ENCODE assay signal across 15 mouse cellular contexts in genomic region chr1:156626729-156627128, GRCm38 (mm10). TPM values are rescaled to one million over a fixed set of nuclear protein-coding genes. Genes with fewer than 3 reads are reported as not detected.
DNase-seq lines count a peak whose midpoint lies in the region; ATAC-seq and TF ChIP-seq lines count a peak whose summit lies in the region.
"Had no signal": no experiment of that assay in that cellular context is flagged by ENCODE, and none has a peak within 500 bp of the region (broad histone marks: within the 10 kb centered on the region; RNA-seq: fewer than 3 reads in every experiment).

No protein-coding gene starts in this region.

- no peaks in the 10 kb centered on the region for H3K4me1 ChIP-seq in forebrain, embryonic 11.5 days (replicated peaks; ENCODE audit: control insufficient read depth, insufficient read depth, low read length)
- no peaks in the 10 kb centered on the region for H3K4me1 ChIP-seq in forebrain, embryonic 15.5 days
- no peaks in the 10 kb centered on the region for H3K4me1 ChIP-seq in liver, embryonic 14.5 days (replicated peaks; ENCODE audit: control insufficient read depth in 2 of 2, insufficient read depth in 2 of 2, low read length in 1 of 2)
- H3K4me1 ChIP-seq in liver, embryonic 12.5 days: 0 out of 2 replicates have a peak, but pooled peaks cover 7% of the 10 kb centered on the region
- peaks cover 8 to 13% of the 10 kb centered on the region in 2 experiments for H3K4me1 ChIP-seq in CH12.LX (ENCODE audit: control insufficient read depth in 1 of 2, insufficient read depth in 2 of 2)
- H3K4me1 ChIP-seq: hindbrain, embryonic 10.5 days; kidney, embryonic 15.5 days had no signal

- no peak for TF ChIP-seq EP300 in liver, embryonic 14.5 days (IDR thresholded peaks at IDR 0.05; ENCODE audit: low read depth)
- no peak for TF ChIP-seq EP300 in CH12.LX (IDR thresholded peaks at IDR 0.05; ENCODE audit: low read length)

- no peak; the same call in none of the 2 replicates for TF ChIP-seq RAD21 in CH12.LX (IDR thresholded peaks at IDR 0.05; ENCODE audit: low read depth, low read length)

- no peaks in the 10 kb centered on the region for H3K9me3 ChIP-seq in forebrain, embryonic 11.5 days (ENCODE audit: control insufficient read depth, low read length)
- no peaks in the 10 kb centered on the region for H3K9me3 ChIP-seq in forebrain, embryonic 15.5 days
- no peaks in the 10 kb centered on the region for H3K9me3 ChIP-seq in liver, embryonic 14.5 days (ENCODE audit: control insufficient read depth, low read length)
- no peaks in the 10 kb centered on the region for H3K9me3 ChIP-seq in liver, embryonic 12.5 days (replicated peaks)
- H3K9me3 ChIP-seq in CH12.LX (replicated peaks; ENCODE audit: low read length): peaks cover 5% of the 10 kb centered on the region
- H3K9me3 ChIP-seq: kidney, embryonic 15.5 days had no signal

- no peak for ATAC-seq in forebrain, embryonic 11.5 days (replicated peaks; ENCODE audit: low FRiP score)
- ATAC-seq in forebrain, embryonic 15.5 days (replicated peaks): no peak
- no peak for ATAC-seq in liver, embryonic 14.5 days (ENCODE audit: insufficient read depth)
- ATAC-seq in liver, embryonic 12.5 days: no peak
- 0 out of 2 replicates have a peak, but pooled peaks have one; percentile 54 for ATAC-seq in megakaryocyte, adult 5-6 weeks (ENCODE audit: poor library complexity, severe bottlenecking)

- peak; percentile 29; the same call in 1 of the 2 replicates for TF ChIP-seq CTCF in liver, embryonic 14.5 days (IDR thresholded peaks at IDR 0.05; ENCODE audit: low read depth)
- TF ChIP-seq CTCF in CH12.LX (conservative IDR thresholded peaks at IDR 0.05 in 1 of 2, IDR thresholded peaks at IDR 0.05 in 1 of 2; ENCODE audit: low read depth in 2 of 2, low read length in 2 of 2): peak; percentile 31 to 44; a peak in 3 of 4 replicates

- no peak overlapping the region for H3K4me3 ChIP-seq in forebrain, embryonic 11.5 days (ENCODE audit: low read depth, low read length)
- no peak overlapping the region for H3K4me3 ChIP-seq in forebrain, embryonic 15.5 days
- no peak overlapping the region for H3K4me3 ChIP-seq in liver, embryonic 14.5 days (ENCODE audit: insufficient read depth in 1 of 2, low read depth in 2 of 2, low read length in 2 of 2)
- H3K4me3 ChIP-seq in liver, embryonic 12.5 days: no peak overlapping the region
- H3K4me3 ChIP-seq in CH12.LX (replicated peaks in 1 of 3; ENCODE audit: low read depth in 2 of 3, low read length in 2 of 3, poor library complexity in 1 of 3): no peak overlapping the region
- H3K4me3 ChIP-seq: erythroblast, embryonic 14.5 days; hindbrain, embryonic 10.5 days; kidney, embryonic 15.5 days had no signal

- WGBS in forebrain, embryonic 11.5 days: 82% methylated on average over 4 of the region's 4 CpGs
- WGBS in forebrain, embryonic 15.5 days: 87% methylated on average over 4 of the region's 4 CpGs
- 55% methylated on average over 4 of the region's 4 CpGs for WGBS in liver, embryonic 14.5 days (ENCODE audit: insufficient replicate concordance)
- 81% methylated on average over 4 of the region's 4 CpGs for WGBS in liver, embryonic 12.5 days (ENCODE audit: insufficient replicate concordance)

- peaks cover 8% of the 10 kb centered on the region for H3K36me3 ChIP-seq in forebrain, embryonic 11.5 days (ENCODE audit: control insufficient read depth, insufficient read depth, low read length)
- peaks cover 22% of the 10 kb centered on the region for H3K36me3 ChIP-seq in forebrain, embryonic 15.5 days
- H3K36me3 ChIP-seq in liver, embryonic 14.5 days (replicated peaks; ENCODE audit: control insufficient read depth, insufficient read depth, low read depth): peaks cover 8% of the 10 kb centered on the region
- H3K36me3 ChIP-seq in liver, embryonic 12.5 days: peaks cover 67% of the 10 kb centered on the region
- peaks cover 34 to 84% of the 10 kb centered on the region in 2 experiments for H3K36me3 ChIP-seq in CH12.LX (replicated peaks in 1 of 2; ENCODE audit: control insufficient read depth in 1 of 2, insufficient read depth in 1 of 2, low read length in 1 of 2)

- dilution Hi-C loops in CH12.LX (cut with MboI; ENCODE audit: extremely low pct_ligation_motif_present, extremely low pct_unique_long_range_greater_than_20kb, low sequenced_read_pairs): no loop called here

- no peaks in the 10 kb centered on the region for H3K27me3 ChIP-seq in forebrain, embryonic 11.5 days (ENCODE audit: control insufficient read depth, insufficient read depth, low read length)
- H3K27me3 ChIP-seq in forebrain, embryonic 15.5 days: no peaks in the 10 kb centered on the region
- no peaks in the 10 kb centered on the region for H3K27me3 ChIP-seq in liver, embryonic 14.5 days (ENCODE audit: control insufficient read depth, insufficient read depth, low read length)
- no peaks in the 10 kb centered on the region for H3K27me3 ChIP-seq in liver, embryonic 12.5 days (replicated peaks)
- H3K27me3 ChIP-seq in CH12.LX (replicated peaks): no peaks in the 10 kb centered on the region
- H3K27me3 ChIP-seq: kidney, embryonic 15.5 days had no signal

- no peak overlapping the region for H3K4me2 ChIP-seq in forebrain, embryonic 11.5 days (ENCODE audit: low read depth, low read length, severe bottlenecking)
- H3K4me2 ChIP-seq in forebrain, embryonic 15.5 days (replicated peaks): no peak overlapping the region
- H3K4me2 ChIP-seq in liver, embryonic 14.5 days (ENCODE audit: low read depth): no peak overlapping the region
- no peak overlapping the region for H3K4me2 ChIP-seq in liver, embryonic 12.5 days
- H3K4me2 ChIP-seq in CH12.LX (ENCODE audit: insufficient read depth, low read depth, poor library complexity, severe bottlenecking): no peak overlapping the region
- H3K4me2 ChIP-seq: kidney, embryonic 15.5 days had no signal

- TF ChIP-seq POLR2A in CH12.LX (IDR thresholded peaks at IDR 0.05; ENCODE audit: low read depth, low read length): no peak

- no peak overlapping the region for H3K27ac ChIP-seq in forebrain, embryonic 11.5 days (ENCODE audit: low read depth, low read length)
- H3K27ac ChIP-seq in forebrain, embryonic 15.5 days (replicated peaks): no peak overlapping the region
- H3K27ac ChIP-seq in liver, embryonic 14.5 days: no peak overlapping the region
- H3K27ac ChIP-seq in liver, embryonic 12.5 days: no peak overlapping the region
- H3K27ac ChIP-seq in CH12.LX (ENCODE audit: insufficient read depth, low read depth): no peak overlapping the region
- H3K27ac ChIP-seq: hindbrain, embryonic 10.5 days; kidney, embryonic 15.5 days had no signal

- H3K79me2 ChIP-seq in CH12.LX (replicated peaks; ENCODE audit: control insufficient read depth, extremely low read depth, insufficient read depth, poor library complexity, severe bottlenecking): peaks cover 3% of the 10 kb centered on the region; the same call in 1 of the 2 replicates

- DNase-seq in forebrain, embryonic 11.5 days (ENCODE audit: low spot score): peak; percentile 43
- DNase-seq in liver, embryonic 14.5 days (ENCODE audit: low read depth in 3 of 3, low spot score in 3 of 3): no peak
- DNase-seq in CH12.LX (ENCODE audit: extremely low read depth): peak; percentile 33
- DNase-seq in cerebellum, adult 11 months: no peak
- no peak for DNase-seq in kidney, postnatal 4 days
- DNase-seq: cerebellum, postnatal 14 days; gastrocnemius, postnatal 14 days; right cerebral cortex, adult 18-20 months; thymus, postnatal 4 days had no signal

- in situ Hi-C loops in CH12.LX (cut with MboI; ENCODE audit: low pct_ligation_motif_present, low pct_unique_long_range_greater_than_20kb, low sequenced_read_pairs): loop anchor here (25.0 kb wide), 1 partner anchor 214 kb away; the partner anchor contains the start of gene Axdnd1

- no peak overlapping the region for H3K9ac ChIP-seq in forebrain, embryonic 11.5 days (ENCODE audit: low read length)
- H3K9ac ChIP-seq in forebrain, embryonic 15.5 days (replicated peaks): no peak overlapping the region
- H3K9ac ChIP-seq in liver, embryonic 14.5 days (replicated peaks): no peak overlapping the region
- H3K9ac ChIP-seq in liver, embryonic 12.5 days: no peak overlapping the region
- no peak overlapping the region for H3K9ac ChIP-seq in CH12.LX (ENCODE audit: insufficient read depth, low read depth)
- H3K9ac ChIP-seq: kidney, embryonic 15.5 days had no signal

TF ChIP-seq in CH12.LX, 34 proteins besides CTCF, POLR2A, EP300 and RAD21:
- TF ChIP-seq SMC3 (IDR thresholded peaks at IDR 0.05; ENCODE audit: low read depth, low read length): peak; percentile 21; the same call in 1 of the 2 replicates
- TF ChIP-seq ZKSCAN1 (IDR thresholded peaks at IDR 0.05; ENCODE audit: borderline replicate concordance, low read depth, low read length): no peak
TF ChIP-seq in CH12.LX: peak in this region for 1.

RNA-seq across cellular contexts. Expression of gene Tor3a, which starts 47.4 kb away (rescaled TPM):
- 5.2 and 7.8 TPM in 2 replicates for polyA plus RNA-seq in forebrain, embryonic 11.5 days (2014; fragmentation: Nextera tagmentation; extraction: Ambion mirVana)
- polyA plus RNA-seq in forebrain, embryonic 15.5 days (2015; fragmentation: Nextera tagmentation; extraction: Ambion mirVana): 3.9 and 4.0 TPM in 2 replicates
- polyA plus RNA-seq in liver, embryonic 14.5 days (2012; rRNA removed): 1.7 and 2.2 TPM in 2 replicates
- 3.0 and 3.4 TPM in 2 replicates for polyA plus RNA-seq in liver, embryonic 14.5 days (2014; fragmentation: Nextera tagmentation; extraction: Ambion mirVana)
- 2.9 and 3.3 TPM in 2 replicates for polyA plus RNA-seq in liver, embryonic 12.5 days (2016; fragmentation: Nextera tagmentation; extraction: Ambion mirVana)
- total RNA-seq in CH12.LX (2012; rRNA removed): 37.2 and 37.6 TPM in 2 replicates
- total RNA-seq in CH12.LX (2014; rRNA removed): 50.5 and 53.8 TPM in 2 replicates
- 85.7 and 88.6 TPM in 2 replicates for polyA plus RNA-seq in CH12.LX (2012; ENCODE audit: insufficient read length, low read depth)
- total RNA-seq in megakaryocyte, adult 5-6 weeks (2015): 18.4 and 25.5 TPM in 2 replicates
- 27.2 and 39.1 TPM in 2 replicates for total RNA-seq in megakaryocyte, adult 5-6 weeks (2017)
- polyA plus RNA-seq: erythroblast, embryonic 14.5 days had no signal

Comparison
In these comparisons a context has a peak if more than half of its experiments do, and no peak if none do; other contexts are left out.
1. DNase-seq: peak in forebrain, embryonic 11.5 days (single experiment) and CH12.LX (single experiment); none in liver, embryonic 14.5 days (0 of 3), cerebellum, adult 11 months (single experiment) and kidney, postnatal 4 days (0 of 2).